Mouse (Mus musculus) CD4-positive, CD25-positive, alpha-beta regulatory T cell, adult 9 weeks (primary cell): Measurements from ENCODE around the gene Med15. TPM values are rescaled to one million over a fixed set of nuclear protein-coding genes. Genes with fewer than 3 reads are reported as not detected.

Experiments
- polyA plus RNA-seq: library from polyadenylated mRNA; unstranded; fragments of 100-300 nt; shearing (Covaris generic); gene quantifications from one replicate; pipeline ENCODE4 v1.2.1, GENCODE M21; 2017

Gene Med15
- 153 TPM for polyA plus RNA-seq

DNA sequence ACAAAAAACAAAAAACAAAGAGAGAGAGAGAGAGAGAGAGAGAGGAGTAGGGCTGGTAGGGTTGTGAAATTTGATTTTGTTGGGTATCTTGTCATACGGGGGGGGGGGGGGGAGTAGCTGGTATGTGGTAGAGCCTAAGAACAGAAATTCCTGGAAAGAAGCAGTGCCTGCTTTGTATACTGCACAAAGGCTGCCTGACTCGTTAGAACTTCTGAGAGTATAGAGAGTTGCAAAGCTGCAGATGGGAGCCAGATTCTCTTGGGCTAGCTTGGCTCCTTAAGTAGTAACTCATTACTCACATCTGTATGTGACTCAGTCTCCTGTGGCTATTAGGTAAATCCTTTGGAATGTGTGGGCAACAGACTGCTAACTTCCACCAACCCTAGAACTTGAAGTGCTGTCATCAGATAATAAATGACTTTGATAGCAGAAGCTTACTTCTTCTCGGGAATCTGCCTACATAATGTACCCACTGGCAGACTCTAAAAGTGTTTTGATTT lies at the start of gene Med15:
Gene Med15, minus strand, starts transcription at position 51 of the 500 bp plus-strand sequence.

DNA sequence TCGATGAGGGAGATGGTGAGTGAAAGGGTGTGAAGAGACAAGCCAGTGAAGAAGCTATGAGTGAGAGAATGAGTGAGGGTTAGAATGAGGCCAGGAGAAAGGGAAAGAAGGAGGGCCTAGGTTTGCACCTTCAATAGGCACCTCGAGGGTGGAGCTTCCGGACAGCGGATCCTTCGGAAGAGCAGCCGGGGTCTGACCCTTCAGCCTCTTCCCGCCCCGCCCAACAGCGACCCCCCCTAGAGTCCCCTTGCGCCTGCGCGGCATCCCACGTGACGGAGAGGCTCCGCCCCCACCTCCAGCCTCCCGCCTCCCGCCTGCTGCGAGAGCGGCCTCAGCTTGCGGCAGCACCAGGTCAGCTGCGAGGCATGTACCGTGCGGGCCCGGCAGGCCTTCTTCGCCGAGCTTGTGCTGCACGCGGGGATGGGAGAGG lies 26.7 kb upstream of the Med15 start, which contains the start of gene Klhl22:
Gene Klhl22, plus strand, starts transcription at position 275 of the 430 bp plus-strand sequence.

DNA sequence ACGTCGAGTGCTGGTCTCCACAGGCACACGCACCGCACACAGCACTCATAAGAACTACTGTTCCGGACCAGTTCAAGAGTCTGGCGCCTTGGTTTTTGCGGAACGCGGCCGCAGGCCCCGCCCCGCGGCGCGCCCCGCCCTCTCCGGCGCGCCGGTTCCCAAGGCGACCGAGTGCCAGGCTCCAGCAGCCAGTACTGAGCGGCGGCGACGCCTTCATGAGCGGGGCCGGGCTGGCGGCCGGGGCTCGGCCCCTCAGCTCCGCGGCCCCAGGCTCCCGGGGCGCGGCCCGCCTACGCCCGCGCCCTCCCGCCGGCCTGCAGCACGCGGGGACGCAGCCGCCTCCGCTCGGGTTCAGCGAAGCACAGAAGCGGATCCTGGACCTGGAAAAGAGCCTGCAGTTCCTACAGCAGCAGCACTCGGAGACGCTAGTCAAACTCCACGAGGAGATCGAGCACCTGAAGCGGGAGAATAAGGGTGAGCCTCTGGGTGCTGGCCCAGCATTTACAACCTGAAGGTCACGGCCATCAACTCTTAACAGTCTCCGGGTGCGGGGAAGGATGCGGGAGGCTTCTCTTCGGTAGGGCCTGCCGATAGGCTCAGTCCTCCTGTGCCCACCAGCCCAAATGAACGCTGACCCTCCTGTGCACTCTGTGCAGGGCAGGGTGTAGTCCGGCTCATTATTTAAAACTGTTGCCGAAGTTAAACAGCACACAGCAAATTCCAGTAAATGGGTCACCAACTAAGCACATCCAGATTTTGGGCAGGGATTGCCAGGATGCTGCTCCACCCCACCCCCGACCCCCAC lies 86.2 kb downstream of the Med15 start, which contains the start of gene Ccdc74a:
Gene Ccdc74a, plus strand, starts transcription at position 161 of the 805 bp plus-strand sequence.

GRCm38 (mm10) chr16:17619198-17620105 lies 113.2 kb downstream of the Med15 start, which contains the start of gene Smpd4:
TSS of gene Smpd4 (plus strand) at chr16:17619354.

Other genes starting within 250 kb of the Med15 start
- gene Aifm3, start 243.3 kb downstream of the Med15 start, polyA plus RNA-seq, result not detected
- gene Lztr1, start 224.2 kb downstream of the Med15 start, polyA plus RNA-seq, result 68.8 TPM
- 88.7 TPM for gene Thap7, start 201.8 kb downstream of the Med15 start, polyA plus RNA-seq
- not detected for gene Lrrc74b, start 171.6 kb downstream of the Med15 start, polyA plus RNA-seq
- not detected for gene P2rx6, start 171.0 kb downstream of the Med15 start, polyA plus RNA-seq
- 2.7 TPM for gene Slc7a4, start 149.7 kb downstream of the Med15 start, polyA plus RNA-seq
- gene Smpd4, start 113.5 kb downstream of the Med15 start, polyA plus RNA-seq, result 29.2 TPM
- 0.53 TPM for gene Ccdc74a, start 86.4 kb downstream of the Med15 start, polyA plus RNA-seq
- gene Klhl22, start 26.7 kb upstream of the Med15 start, polyA plus RNA-seq, result 19.5 TPM
- not detected for gene Scarf2, start 64.4 kb upstream of the Med15 start, polyA plus RNA-seq
- not detected for gene B830017H08Rik, start 100.2 kb upstream of the Med15 start, polyA plus RNA-seq
- gene Car15, start 105.5 kb upstream of the Med15 start, polyA plus RNA-seq, result 3.8 TPM
- gene Gm20518, start 158.8 kb upstream of the Med15 start, polyA plus RNA-seq, result 0.32 TPM
- not detected for gene Tssk1, start 161.3 kb upstream of the Med15 start, polyA plus RNA-seq
- 51.8 TPM for gene Dgcr2, start 165.7 kb upstream of the Med15 start, polyA plus RNA-seq
- 0.26 TPM for gene Tssk2, start 165.7 kb upstream of the Med15 start, polyA plus RNA-seq
- gene Ess2, start 178.5 kb upstream of the Med15 start, polyA plus RNA-seq, result 75.4 TPM
- gene Gsc2, start 182.2 kb upstream of the Med15 start, polyA plus RNA-seq, result not detected
- gene Slc25a1, start 195.3 kb upstream of the Med15 start, polyA plus RNA-seq, result 16.0 TPM
- gene Vpreb2, start 247.5 kb upstream of the Med15 start, polyA plus RNA-seq, result not detected